Mouse (Mus musculus): Measurements from ENCODE around the gene Lypd6. TPM values are rescaled to one million over a fixed set of nuclear protein-coding genes. Genes with fewer than 3 reads are reported as not detected.

The Lypd6 gene
- total RNA-seq, 2 experiments from 2014 or later = 0.08 to 0.34 TPM

GRCm38 (mm10) chr2:50160069-50160468 lies 93.8 kb downstream of the Lypd6 start:
- no peak for DNase-seq (ENCODE audit: low spot score)
- intact Hi-C loops (cut with DNase I) = no loop called here

- no peak for DNase-seq (ENCODE audit: low spot score)
- intact Hi-C loops (cut with DNase I) = no loop called here
Measured at GRCm38 (mm10) chr2:50163608-50164007, 97.4 kb downstream of the Lypd6 start.

GRCm38 (mm10) chr2:50165277-50165676 lies 99.0 kb downstream of the Lypd6 start:
- no peak for DNase-seq (ENCODE audit: low spot score)
- intact Hi-C loops (cut with DNase I) = no loop called here

- intact Hi-C loops (cut with DNase I) = no loop called here
- no peak for DNase-seq (ENCODE audit: low spot score)
Measured at GRCm38 (mm10) chr2:50166082-50166481, 99.9 kb downstream of the Lypd6 start.

GRCm38 (mm10) chr2:50173730-50174528 lies 107.7 kb downstream of the Lypd6 start:
- intact Hi-C loops (cut with DNase I) = no loop called here
- no peak for DNase-seq (ENCODE audit: low spot score)

GRCm38 (mm10) chr2:50175709-50176108 lies 109.5 kb downstream of the Lypd6 start:
- intact Hi-C loops (cut with DNase I) = no loop called here
- no peak for DNase-seq (ENCODE audit: low spot score)

- intact Hi-C loops (cut with DNase I) = no loop called here
- no peak for DNase-seq (ENCODE audit: low spot score)
Measured at GRCm38 (mm10) chr2:50179164-50179563, 112.9 kb downstream of the Lypd6 start.

GRCm38 (mm10) chr2:50180423-50180822 lies 114.2 kb downstream of the Lypd6 start:
- no peak for DNase-seq (ENCODE audit: low spot score)
- intact Hi-C loops (cut with DNase I) = no loop called here

- intact Hi-C loops (cut with DNase I) = no loop called here
Measured at GRCm38 (mm10) chr2:50181332-50181731, 115.1 kb downstream of the Lypd6 start.

DNA sequence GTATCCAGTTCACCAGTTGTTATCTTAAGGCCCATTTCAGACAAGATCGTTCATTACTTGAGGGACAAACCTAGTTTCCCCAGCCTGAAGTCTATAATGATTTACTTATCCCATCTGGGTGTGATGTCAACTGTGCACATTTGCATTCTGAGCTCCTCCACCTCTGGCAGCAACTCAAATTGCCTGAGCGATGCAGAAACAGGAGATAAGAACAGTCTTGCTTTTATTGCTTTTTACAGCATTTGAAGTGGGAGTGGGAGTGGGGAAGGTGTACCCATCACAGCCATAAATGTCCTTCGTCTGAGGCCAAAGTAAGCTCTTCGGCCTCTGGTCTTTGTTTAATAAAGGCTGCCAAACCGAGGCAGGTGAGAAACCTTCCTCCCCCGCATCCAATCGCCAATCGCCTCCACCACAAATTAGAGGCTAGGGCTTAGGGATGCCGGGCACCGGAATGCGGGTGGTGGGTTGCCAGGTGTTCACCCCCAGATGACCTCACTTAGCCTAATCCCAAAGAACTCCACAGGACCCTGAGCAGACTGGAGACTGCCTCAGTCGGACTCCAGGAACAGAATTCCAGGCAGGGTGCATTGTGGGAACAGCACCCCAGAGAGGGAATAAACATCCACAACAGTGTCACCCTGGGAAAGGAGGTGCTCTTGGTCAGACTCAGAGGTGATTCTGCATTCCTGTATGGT lies 120.6 kb downstream of the Lypd6 start:
- DNase-seq (ENCODE audit: low spot score) = no peak
- intact Hi-C loops (cut with DNase I) = no loop called here

More at GRCm38 (mm10) chr2:50181332-50181731, 115.1 kb downstream of the Lypd6 start:
- DNase-seq (ENCODE audit: low spot score) = no peak

- intact Hi-C loops (cut with DNase I) = no loop called here
- no peak for DNase-seq (ENCODE audit: low spot score)
Measured at GRCm38 (mm10) chr2:50188856-50189255, 122.6 kb downstream of the Lypd6 start.

DNA sequence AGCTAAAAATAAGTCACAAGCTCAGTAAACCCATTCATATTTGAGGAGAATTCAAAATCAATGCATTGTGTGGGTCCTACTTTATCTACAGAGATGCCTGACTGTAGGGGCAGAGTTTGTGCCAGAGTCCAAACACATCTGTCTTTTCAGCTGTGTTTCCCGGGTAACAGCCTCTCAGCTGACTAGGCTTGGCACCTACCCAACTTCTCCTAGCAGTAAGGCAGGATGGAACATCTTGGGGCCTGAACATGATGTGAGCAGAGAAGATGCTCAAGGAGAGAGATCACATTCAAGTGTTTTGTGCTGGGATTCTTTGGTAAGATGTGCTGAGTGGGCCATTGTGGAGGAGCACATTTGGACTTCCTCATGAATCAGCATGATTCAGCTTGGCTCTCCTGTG lies 130.5 kb downstream of the Lypd6 start:
- no peak for DNase-seq (ENCODE audit: low spot score)

GRCm38 (mm10) chr2:50197801-50198200 lies 131.6 kb downstream of the Lypd6 start:
- intact Hi-C loops (cut with DNase I) = no loop called here
- DNase-seq (ENCODE audit: low spot score) = no peak

More for the DNA sequence above, 130.5 kb downstream of the Lypd6 start:
- intact Hi-C loops (cut with DNase I) = no loop called here

DNA sequence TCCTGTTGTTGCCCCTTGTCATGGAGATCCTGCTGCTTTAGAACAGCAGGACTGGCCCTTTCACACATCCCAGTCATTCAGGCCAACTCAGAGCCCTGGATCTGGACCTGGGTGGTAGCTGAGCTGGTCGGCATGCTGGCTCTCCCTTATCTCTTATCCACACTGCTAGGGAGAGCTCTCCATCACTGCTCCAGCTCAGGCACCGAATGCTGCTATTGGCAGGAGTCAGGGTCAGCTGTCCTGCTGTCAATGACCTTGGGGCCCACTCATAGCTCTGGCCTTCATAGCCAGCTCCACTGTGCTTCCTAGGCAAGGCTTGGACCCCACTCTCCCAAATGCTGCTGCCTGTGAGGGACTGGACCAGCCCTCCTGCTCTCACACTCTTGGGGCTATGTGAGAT lies 134.3 kb downstream of the Lypd6 start:
- DNase-seq (ENCODE audit: low spot score) = no peak
- intact Hi-C loops (cut with DNase I) = no loop called here

DNA sequence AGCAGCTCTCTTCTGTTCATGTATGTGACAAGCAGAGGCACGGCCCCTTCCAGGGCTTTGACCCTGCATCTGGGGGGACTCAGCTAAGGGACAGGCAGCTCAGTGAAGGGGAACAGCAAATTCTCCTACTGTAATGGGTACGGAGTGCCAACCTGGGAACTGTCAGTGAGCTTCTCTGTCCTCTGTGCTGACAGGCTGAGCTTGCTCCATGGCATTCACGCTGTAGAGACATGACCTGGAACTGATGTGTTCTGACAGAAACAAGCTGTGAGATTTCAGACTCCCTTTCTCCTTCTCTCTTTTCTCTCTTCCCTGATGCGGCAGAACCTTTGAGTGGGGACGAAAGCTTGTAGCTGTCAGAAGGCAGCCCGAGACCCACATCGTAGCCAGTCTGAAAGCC lies 154.3 kb downstream of the Lypd6 start:
- intact Hi-C loops (cut with DNase I) = no loop called here
- DNase-seq (ENCODE audit: low spot score) = no peak

GRCm38 (mm10) chr2:50225019-50225418 lies 158.8 kb downstream of the Lypd6 start:
- DNase-seq (ENCODE audit: low spot score) = no peak
- intact Hi-C loops (cut with DNase I) = no loop called here

DNA sequence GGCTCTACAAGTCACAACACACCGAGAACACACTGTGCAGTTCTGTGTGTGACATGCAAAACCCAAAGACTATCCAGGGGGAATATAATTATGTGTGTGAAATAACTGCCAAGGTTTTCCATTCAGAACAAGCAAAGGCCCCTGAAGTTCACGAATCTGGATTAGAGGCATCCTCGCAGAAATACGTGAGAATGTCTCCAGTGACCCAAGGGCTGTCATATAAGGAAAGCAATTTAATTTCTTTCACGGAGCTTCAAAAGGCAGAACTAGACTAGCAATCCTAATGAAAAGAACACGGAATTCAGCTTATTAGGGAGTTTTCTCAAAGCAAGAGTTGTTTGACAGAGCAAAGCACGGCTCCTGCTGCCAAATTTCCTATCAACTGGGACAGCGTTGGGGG lies 167.3 kb downstream of the Lypd6 start:
- DNase-seq (ENCODE audit: low spot score) = no peak
- intact Hi-C loops (cut with DNase I) = no loop called here

All from heart, postnatal 25 days (tissue).